Mouse (Mus musculus) embryonic facial prominence, embryonic 14.5 days (tissue): ENCODE data around the gene Gcfc2. TPM values are rescaled to one million over a fixed set of nuclear protein-coding genes. Genes with fewer than 3 reads are reported as not detected.

Source experiments
- ATAC-seq: fragments of 200-750 bp; cut with Nextera tagmentation; 2 replicates; pipeline ENCODE4 v1.8.0; 2017; ENCODE audit warnings: low read depth, moderate number of reproducible peaks, moderate TSS enrichment
- DNase-seq: peaks from one replicate; pipeline ENCODE4 v3.0.0-alpha.2; 2015; ENCODE audit warnings: low spot score
- H3K27ac ChIP-seq: fragments of 300-500 bp; sonication (generic); replicated peaks from 2 replicates; pipeline ENCODE4 v1.5.1; 2014; ENCODE audit warnings: low read depth, mild to moderate bottlenecking, low read length, moderate library complexity
- H3K27me3 ChIP-seq: fragments of 300-500 bp; sonication (generic); replicated peaks from 2 replicates; pipeline ENCODE4 v1.6.1; 2014; ENCODE audit warnings: low read length; ENCODE audit not compliant: control insufficient read depth, insufficient read depth
- H3K36me3 ChIP-seq: fragments of 300-500 bp; sonication (generic); 2 replicates; pipeline ENCODE4 v1.6.1; 2014; ENCODE audit warnings: low read length, mixed read lengths; ENCODE audit not compliant: control insufficient read depth, insufficient read depth
- H3K4me1 ChIP-seq: fragments of 300-500 bp; sonication (generic); 2 replicates; pipeline ENCODE4 v1.6.1; 2014; ENCODE audit warnings: antibody characterized with exemption, low read length; ENCODE audit not compliant: control insufficient read depth, insufficient read depth
- H3K4me2 ChIP-seq: fragments of 300-500 bp; sonication (generic); 2 replicates; pipeline ENCODE4 v1.6.1; 2014; ENCODE audit warnings: low read depth, mild to moderate bottlenecking, low read length, moderate library complexity, mixed read lengths
- H3K4me3 ChIP-seq: fragments of 300-500 bp; sonication (generic); 2 replicates; pipeline ENCODE4 v1.5.1; 2014; ENCODE audit warnings: low read depth, mild to moderate bottlenecking, low read length
- H3K9ac ChIP-seq: fragments of 300-500 bp; sonication (generic); 2 replicates; pipeline ENCODE4 v1.6.1; 2014; ENCODE audit warnings: low read depth, mild to moderate bottlenecking, low read length, moderate library complexity, mixed read lengths
- H3K9me3 ChIP-seq: fragments of 300-500 bp; sonication (generic); 2 replicates; pipeline ENCODE4 v1.6.1; 2016; ENCODE audit warnings: low read length; ENCODE audit not compliant: control insufficient read depth
- WGBS: fragments of 180-500 bp; shearing (Covaris S2); extraction: QIAGEN DNeasy Blood & Tissue Kit; methylation state at CpG from one replicate; pipeline ENCODE4 v1.1.7; 2014; 5-methylcytosine and 5-hydroxymethylcytosine counted together
- polyA plus RNA-seq: library from polyadenylated mRNA; unstranded; fragments of >200 nt; fragmentation: Nextera tagmentation; extraction: Ambion mirVana; gene quantifications from 2 replicates; pipeline ENCODE4 v1.2.1, GENCODE M21; 2014

Gcfc2 gene
- polyA plus RNA-seq, 1 experiment from 2014 or later = 10.4 TPM

GRCm38 (mm10) chr6:81933281-81933680, 9.8 kb downstream of the Gcfc2 start:
- Histone ChIP-seq H3K4me3 (no peak overlapping the region), H3K27me3 (no peaks in the 10 kb centered on the region), H3K9ac (no peak overlapping the region), H3K36me3 (peaks cover 83% of the 10 kb centered on the region), H3K27ac (no peak overlapping the region), H3K4me1 (no peaks in the 10 kb centered on the region), H3K9me3 (no peaks in the 10 kb centered on the region), H3K4me2 (no peak overlapping the region)
- ATAC-seq = no peak
- DNase-seq = no peak
- 96% methylated on average over 3 of the region's 3 CpGs for whole genome bisulfite sequencing

GRCm38 (mm10) chr6:81941718-81942117, 18.2 kb downstream of the Gcfc2 start:
- Histone ChIP-seq H3K4me1 (no peaks in the 10 kb centered on the region), H3K27ac (no peak overlapping the region), H3K27me3 (no peaks in the 10 kb centered on the region), H3K4me3 (no peak overlapping the region), H3K9ac (no peak overlapping the region), H3K4me2 (no peak overlapping the region), H3K9me3 (no peaks in the 10 kb centered on the region), H3K36me3 (peaks cover 89% of the 10 kb centered on the region)
- ATAC-seq = no peak
- no peak for DNase-seq
- 88% methylated on average over 5 of the region's 5 CpGs for WGBS

- H3K36me3 ChIP-seq = peaks cover 94% of the 10 kb centered on the region
- no peaks in the 10 kb centered on the region for H3K27me3 ChIP-seq
- ATAC-seq (no peak), DNase-seq (no peak)
- H3K27ac ChIP-seq = no peak overlapping the region
- H3K4me1 ChIP-seq = no peaks in the 10 kb centered on the region
- no peak overlapping the region for H3K9ac ChIP-seq
- WGBS = 88% methylated on average over 2 of the region's 2 CpGs
- no peak overlapping the region for H3K4me3 ChIP-seq
- no peaks in the 10 kb centered on the region for H3K9me3 ChIP-seq
- no peak overlapping the region for H3K4me2 ChIP-seq
These were observed 19.8 kb downstream of the Gcfc2 start for GRCm38 (mm10) chr6:81943281-81943680.

GRCm38 (mm10) chr6:81944432-81944831, 21.0 kb downstream of the Gcfc2 start:
- 85% methylated on average over 3 of the region's 3 CpGs for WGBS
- Histone ChIP-seq H3K9ac (no peak overlapping the region), H3K4me2 (no peak overlapping the region), H3K27me3 (no peaks in the 10 kb centered on the region), H3K4me1 (no peaks in the 10 kb centered on the region), H3K36me3 (peaks cover 99% of the 10 kb centered on the region), H3K27ac (no peak overlapping the region), H3K4me3 (no peak overlapping the region), H3K9me3 (no peaks in the 10 kb centered on the region)
- ATAC-seq = no peak
- no peak for DNase-seq

- H3K27ac ChIP-seq = no peak overlapping the region
- no peaks in the 10 kb centered on the region for H3K9me3 ChIP-seq
- H3K36me3 ChIP-seq = peaks cover 99% of the 10 kb centered on the region
- no peak overlapping the region for H3K4me3 ChIP-seq
- WGBS = 93% methylated on average over 6 of the region's 6 CpGs
- H3K4me1 ChIP-seq = no peaks in the 10 kb centered on the region
- H3K27me3 ChIP-seq = no peaks in the 10 kb centered on the region
- no peak for DNase-seq
- no peak for ATAC-seq
- no peak overlapping the region for H3K9ac ChIP-seq
- no peak overlapping the region for H3K4me2 ChIP-seq
These were observed 23.4 kb downstream of the Gcfc2 start for GRCm38 (mm10) chr6:81946906-81947305.

- Histone ChIP-seq H3K4me3 (no peak overlapping the region), H3K27ac (no peak overlapping the region), H3K27me3 (no peaks in the 10 kb centered on the region), H3K36me3 (peaks cover 91% of the 10 kb centered on the region), H3K4me2 (no peak overlapping the region), H3K4me1 (no peaks in the 10 kb centered on the region), H3K9ac (no peak overlapping the region), H3K9me3 (no peaks in the 10 kb centered on the region)
- ATAC-seq (no peak), DNase-seq (no peak)
- WGBS = 89% methylated on average over 5 of the region's 5 CpGs
These were observed 31.7 kb downstream of the Gcfc2 start for GRCm38 (mm10) chr6:81955133-81955532.

- DNase-seq (no peak), ATAC-seq (no peak)
- H3K4me3 ChIP-seq = no peak overlapping the region
- no peak overlapping the region for H3K4me2 ChIP-seq
- no peaks in the 10 kb centered on the region for H3K9me3 ChIP-seq
- H3K27me3 ChIP-seq = no peaks in the 10 kb centered on the region
- no peak overlapping the region for H3K27ac ChIP-seq
- no peak overlapping the region for H3K9ac ChIP-seq
- H3K4me1 ChIP-seq = no peaks in the 10 kb centered on the region
- 88% methylated on average over 4 of the region's 4 CpGs for WGBS
- peaks cover 91% of the 10 kb centered on the region for H3K36me3 ChIP-seq
These were observed 32.9 kb downstream of the Gcfc2 start for GRCm38 (mm10) chr6:81956399-81956798.

- 92% methylated on average over 11 of the region's 11 CpGs for WGBS
- Histone ChIP-seq H3K9ac (no peak overlapping the region), H3K4me1 (no peaks in the 10 kb centered on the region), H3K36me3 (peaks cover 89% of the 10 kb centered on the region), H3K9me3 (no peaks in the 10 kb centered on the region), H3K4me2 (no peak overlapping the region), H3K27me3 (no peaks in the 10 kb centered on the region), H3K4me3 (no peak overlapping the region), H3K27ac (no peak overlapping the region)
- ATAC-seq (no peak), DNase-seq (no peak)
These were observed 34.5 kb downstream of the Gcfc2 start for GRCm38 (mm10) chr6:81957992-81958391.

GRCm38 (mm10) chr6:81959866-81960265, 36.4 kb downstream of the Gcfc2 start:
- ATAC-seq = no peak
- peaks cover 88% of the 10 kb centered on the region for H3K36me3 ChIP-seq

More at GRCm38 (mm10) chr6:81959866-81960265, 36.4 kb downstream of the Gcfc2 start:
- Histone ChIP-seq H3K4me2 (no peak overlapping the region), H3K9ac (no peak overlapping the region), H3K27me3 (no peaks in the 10 kb centered on the region), H3K4me1 (0 out of 2 replicates have a peak, but pooled peaks cover 4% of the 10 kb centered on the region), H3K4me3 (no peak overlapping the region), H3K27ac (no peak overlapping the region), H3K9me3 (no peaks in the 10 kb centered on the region)
- no peak for DNase-seq
- 91% methylated on average over 8 of the region's 8 CpGs for WGBS
